Mouse (Mus musculus) mesoderm, embryonic 11.5 days (tissue): ENCODE data around the gene Mmd2.

Source experiments
- DNase-seq: peaks from one replicate; pipeline ENCODE4 v3.0.0-alpha.2; 2012; ENCODE audit warnings: low read depth, low spot score

The Mmd2 gene

GRCm38 (mm10) chr5:142547066-142547465 is 61.5 kb downstream of the Mmd2 start:
- no peak for DNase-seq

GRCm38 (mm10) chr5:142546344-142546743 is 62.3 kb downstream of the Mmd2 start:
- no peak for DNase-seq

- peak; percentile 41 for DNase-seq
Measured at GRCm38 (mm10) chr5:142545014-142545795, 63.4 kb downstream of the Mmd2 start.

GRCm38 (mm10) chr5:142537286-142537685 is 71.3 kb downstream of the Mmd2 start:
- DNase-seq = no peak

- DNase-seq = no peak
Measured at GRCm38 (mm10) chr5:142535388-142535787, 73.2 kb downstream of the Mmd2 start.

GRCm38 (mm10) chr5:142529915-142530314 is 78.7 kb downstream of the Mmd2 start, which contains the start of gene Papolb:
Gene Papolb (minus strand): TSS chr5:142530076.
- no peak for DNase-seq

- no peak for DNase-seq
Measured at GRCm38 (mm10) chr5:142524711-142525464, 83.7 kb downstream of the Mmd2 start.

GRCm38 (mm10) chr5:142521195-142521866 is 87.3 kb downstream of the Mmd2 start:
- DNase-seq = no peak

- DNase-seq = no peak
Measured at GRCm38 (mm10) chr5:142520360-142520759, 88.2 kb downstream of the Mmd2 start.

- no peak for DNase-seq
Measured at GRCm38 (mm10) chr5:142518973-142519372, 89.6 kb downstream of the Mmd2 start.
